Mouse (Mus musculus) intestine, embryonic 16.5 days (tissue): ENCODE results near the gene Cabp4. TPM values are rescaled to one million over a fixed set of nuclear protein-coding genes. Genes with fewer than 3 reads are reported as not detected.

ENCODE experiments used
- ATAC-seq: fragments of 200-750 bp; cut with Nextera tagmentation; 2 replicates; pipeline ENCODE4 v1.8.0; 2017; ENCODE audit warnings: moderate TSS enrichment, moderate library complexity
- H3K27ac ChIP-seq: fragments of 300-500 bp; sonication (generic); 2 replicates; pipeline ENCODE4 v1.5.1; 2014; ENCODE audit warnings: mild to moderate bottlenecking, low read length
- H3K27me3 ChIP-seq: fragments of 300-500 bp; sonication (generic); replicated peaks from 2 replicates; pipeline ENCODE4 v1.6.1; 2014; ENCODE audit warnings: low read length, control low read depth, mixed read lengths; ENCODE audit not compliant: control insufficient read depth, insufficient read depth
- H3K36me3 ChIP-seq: fragments of 300-500 bp; sonication (generic); 2 replicates; pipeline ENCODE4 v1.6.1; 2014; ENCODE audit warnings: low read length, control low read depth; ENCODE audit not compliant: control insufficient read depth, insufficient read depth
- H3K4me1 ChIP-seq: fragments of 300-500 bp; sonication (generic); 2 replicates; pipeline ENCODE4 v1.6.1; 2014; ENCODE audit warnings: low read length, control low read depth, mixed read lengths; ENCODE audit not compliant: control insufficient read depth, insufficient read depth
- H3K4me2 ChIP-seq: fragments of 300-500 bp; sonication (generic); 2 replicates; pipeline ENCODE4 v1.6.1; 2014; ENCODE audit warnings: low read depth, low read length, control low read depth
- H3K4me3 ChIP-seq: fragments of 300-500 bp; sonication (generic); 2 replicates; pipeline ENCODE4 v1.5.1; 2014; ENCODE audit warnings: mild to moderate bottlenecking, low read length
- H3K9ac ChIP-seq: fragments of 300-500 bp; sonication (generic); 2 replicates; pipeline ENCODE4 v1.6.1; 2014; ENCODE audit warnings: low read depth, low read length
- H3K9me3 ChIP-seq: fragments of 300-500 bp; sonication (generic); 2 replicates; pipeline ENCODE4 v1.6.1; 2016; ENCODE audit warnings: low read length, control low read depth; ENCODE audit not compliant: control insufficient read depth
- WGBS: fragments of 180-500 bp; shearing (Covaris S2); extraction: QIAGEN DNeasy Blood & Tissue Kit; methylation state at CpG from one replicate; pipeline ENCODE4 v1.1.7; 2014; 5-methylcytosine and 5-hydroxymethylcytosine counted together
- polyA plus RNA-seq: library from polyadenylated mRNA; unstranded; fragments of >200 nt; fragmentation: Nextera tagmentation; extraction: Ambion mirVana; gene quantifications from 2 replicates; pipeline ENCODE4 v1.2.1, GENCODE M21; 2015

Gene Cabp4
- polyA plus RNA-seq, 1 experiment from 2014 or later: 0.11 TPM

DNA sequence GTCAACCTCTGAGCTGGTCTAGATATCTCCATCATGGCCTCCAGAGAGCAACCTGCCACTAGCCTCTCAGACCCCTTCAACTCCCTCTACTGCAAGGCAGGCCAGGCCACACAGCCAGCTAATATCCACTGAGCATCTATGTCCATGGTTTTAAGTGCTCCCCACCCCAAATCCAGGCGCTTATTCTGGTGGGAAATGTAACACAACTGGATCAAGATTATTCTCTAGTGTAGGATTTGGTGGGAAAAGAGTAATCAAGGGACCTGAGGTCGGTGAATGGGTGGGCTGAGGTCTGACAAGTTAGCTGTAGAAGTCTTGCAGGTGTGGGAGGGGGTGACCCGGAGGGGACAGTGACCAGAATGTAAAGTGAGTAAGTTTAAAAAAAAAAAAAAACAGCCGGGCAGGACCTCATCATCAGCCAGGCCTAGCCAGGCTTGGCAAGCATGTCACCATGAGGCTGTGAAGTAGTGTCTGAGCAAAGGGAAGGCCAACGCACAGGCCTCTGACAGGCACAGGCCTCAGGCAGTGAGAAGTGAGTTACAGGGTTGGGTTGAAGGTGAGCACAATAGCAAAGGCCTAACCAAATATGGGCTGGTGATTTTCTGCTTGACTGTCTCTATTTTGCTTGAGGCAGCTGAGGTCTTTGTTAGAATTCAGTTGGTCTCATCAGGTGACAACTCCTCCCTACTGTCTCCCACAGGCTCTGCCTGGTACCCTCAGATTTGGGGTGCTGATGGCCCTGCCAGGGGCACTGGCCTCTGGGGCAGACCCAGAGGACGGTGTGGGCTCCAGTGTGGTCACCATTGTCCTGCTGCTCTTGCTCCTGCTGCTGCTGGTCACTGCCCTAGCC is 11.6 kb upstream of the Cabp4 start:
- ATAC-seq: no peak
- Histone ChIP-seq H3K4me3 (no peak overlapping the region), H3K27ac (no peak overlapping the region), H3K4me2 (no peak overlapping the region), H3K36me3 (peaks cover 36% of the 10 kb centered on the region), H3K4me1 (peaks cover 7% of the 10 kb centered on the region; the same call in 1 of the 2 replicates), H3K9me3 (no peaks in the 10 kb centered on the region), H3K9ac (no peak overlapping the region), H3K27me3 (no peaks in the 10 kb centered on the region)
- WGBS: 73% methylated on average over 6 of the region's 6 CpGs

GRCm38 (mm10) chr19:4154437-4155222 is 10.8 kb upstream of the Cabp4 start:
- Histone ChIP-seq H3K27ac (no peak overlapping the region), H3K36me3 (peaks cover 37% of the 10 kb centered on the region), H3K27me3 (no peaks in the 10 kb centered on the region), H3K9ac (no peak overlapping the region), H3K9me3 (no peaks in the 10 kb centered on the region), H3K4me2 (no peak overlapping the region), H3K4me3 (no peak overlapping the region), H3K4me1 (peaks cover 15% of the 10 kb centered on the region)
- 77% methylated on average over 13 of the region's 13 CpGs for WGBS
- no peak for ATAC-seq

- H3K27me3 ChIP-seq: no peaks in the 10 kb centered on the region
- no peak for ATAC-seq
- H3K9me3 ChIP-seq: no peaks in the 10 kb centered on the region
- no peak within 1 kb of the TSS for H3K27ac ChIP-seq
- no peak within 1 kb of the TSS for H3K9ac ChIP-seq
- H3K4me2 ChIP-seq: no peak within 1 kb of the TSS
- H3K4me3 ChIP-seq: no peak within 1 kb of the TSS
- peaks cover 22% of the 10 kb centered on the region for H3K4me1 ChIP-seq
- WGBS: 64% methylated on average over 11 of the region's 11 CpGs
- peaks cover 30% of the 10 kb centered on the region for H3K36me3 ChIP-seq
Measured at GRCm38 (mm10) chr19:4153232-4153654, 9.4 kb upstream of the Cabp4 start, which contains the start of gene Ptprcap. Gene Ptprcap, plus strand, starts transcription at chr19:4153604.

- H3K4me1 ChIP-seq: peaks cover 22% of the 10 kb centered on the region
- H3K27me3 ChIP-seq: no peaks in the 10 kb centered on the region
- no peaks in the 10 kb centered on the region for H3K9me3 ChIP-seq
- 84% methylated on average over 8 of the region's 8 CpGs for WGBS
- H3K4me3 ChIP-seq: no peak overlapping the region
- H3K9ac ChIP-seq: no peak overlapping the region
- ATAC-seq: no peak
- H3K4me2 ChIP-seq: no peak overlapping the region
- H3K27ac ChIP-seq: no peak overlapping the region
- H3K36me3 ChIP-seq: peaks cover 29% of the 10 kb centered on the region
Measured at GRCm38 (mm10) chr19:4152445-4153231, 8.8 kb upstream of the Cabp4 start.

DNA sequence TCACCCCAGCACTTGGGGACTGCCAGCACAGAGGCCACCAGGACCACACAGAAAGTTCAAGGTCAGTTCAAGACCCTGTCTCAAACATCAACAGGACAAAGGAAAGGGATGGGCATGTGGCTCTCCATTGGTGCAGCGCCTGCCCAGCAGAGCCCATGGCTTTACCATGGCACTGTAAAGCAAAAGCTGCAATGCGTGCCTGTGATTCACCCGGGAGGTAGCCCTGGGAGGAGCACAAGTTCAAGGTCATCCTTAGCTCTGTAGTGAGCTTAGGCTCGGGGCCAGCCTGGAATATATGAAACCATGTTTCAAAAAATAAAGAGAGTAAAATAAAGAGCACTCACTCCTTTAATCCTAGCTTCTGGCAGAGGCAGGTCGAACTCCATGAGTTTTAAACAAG is 8.1 kb upstream of the Cabp4 start:
- Histone ChIP-seq H3K4me2 (no peak overlapping the region), H3K36me3 (peaks cover 22% of the 10 kb centered on the region), H3K27me3 (no peaks in the 10 kb centered on the region), H3K4me1 (peaks cover 22% of the 10 kb centered on the region), H3K27ac (no peak overlapping the region), H3K4me3 (no peak overlapping the region), H3K9me3 (no peaks in the 10 kb centered on the region), H3K9ac (no peak overlapping the region)
- WGBS: 88% methylated on average over 5 of the region's 5 CpGs
- no peak for ATAC-seq

DNA sequence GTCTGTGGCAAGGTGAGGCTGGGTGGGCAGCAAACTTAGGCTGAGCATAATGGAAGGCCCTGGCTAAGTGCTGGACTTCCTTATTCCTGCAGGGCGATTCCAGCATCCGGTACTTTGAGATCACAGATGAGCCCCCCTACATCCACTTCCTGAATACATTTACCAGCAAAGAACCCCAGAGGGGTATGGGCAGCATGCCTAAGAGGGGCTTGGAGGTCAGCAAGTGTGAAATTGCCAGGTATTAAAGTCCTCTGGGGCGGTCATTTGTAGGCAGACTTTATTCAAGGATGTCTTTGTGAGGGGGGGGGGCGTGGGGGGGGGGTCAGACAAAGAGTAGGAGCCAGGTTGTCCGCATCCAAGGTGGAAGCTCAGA is 7.6 kb upstream of the Cabp4 start:
- WGBS: 75% methylated on average over 5 of the region's 5 CpGs

DNA sequence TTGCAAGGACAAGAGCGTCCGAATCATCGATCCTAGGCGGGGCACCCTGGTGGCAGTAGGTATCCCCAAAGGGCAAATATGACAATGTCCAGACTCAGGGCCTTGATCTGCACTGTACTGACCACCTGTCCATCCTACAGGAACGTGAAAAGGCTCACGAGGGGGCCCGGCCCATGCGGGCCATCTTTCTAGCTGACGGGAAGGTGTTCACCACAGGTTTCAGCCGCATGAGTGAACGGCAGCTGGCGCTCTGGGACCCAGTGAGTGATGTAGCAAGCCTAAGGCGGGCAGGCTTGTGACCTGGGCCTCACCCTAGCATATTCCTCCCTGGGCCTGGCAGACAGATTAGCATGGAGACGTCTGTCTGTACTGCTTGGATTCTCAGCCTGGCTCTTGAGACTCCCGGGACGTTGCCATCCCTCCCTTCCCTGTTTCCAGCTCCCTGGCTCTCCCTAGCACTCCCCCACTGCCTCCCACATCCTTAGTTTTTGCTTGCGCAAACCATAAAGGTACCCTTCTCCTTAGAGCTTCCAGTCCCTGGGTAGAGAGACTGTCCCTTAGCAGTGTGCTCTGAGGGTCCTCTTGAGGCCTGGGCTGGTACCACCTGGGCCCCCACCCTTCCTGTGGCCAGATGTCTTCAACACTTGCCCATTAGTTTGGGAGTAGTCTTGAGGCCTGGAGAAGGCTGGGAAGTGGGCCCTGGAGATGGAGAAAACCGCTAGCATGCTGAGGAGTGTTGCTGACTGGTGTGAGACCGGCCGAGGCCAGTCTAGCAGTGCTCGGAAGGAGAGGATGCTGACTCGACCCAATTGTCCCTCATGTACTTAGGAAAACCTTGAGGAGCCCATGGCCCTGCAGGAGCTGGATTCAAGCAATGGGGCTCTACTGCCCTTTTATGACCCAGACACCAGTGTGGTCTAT is 7.0 kb upstream of the Cabp4 start:
- no peaks in the 10 kb centered on the region for H3K27me3 ChIP-seq
- H3K4me2 ChIP-seq: no peak overlapping the region
- H3K4me1 ChIP-seq: peaks cover 22% of the 10 kb centered on the region
- peaks cover 20% of the 10 kb centered on the region for H3K36me3 ChIP-seq
- H3K9ac ChIP-seq: 0 out of 2 replicates have a peak overlapping the region, but pooled peaks have one; percentile 21
- no peak for ATAC-seq
- H3K4me3 ChIP-seq: no peak overlapping the region
- no peaks in the 10 kb centered on the region for H3K9me3 ChIP-seq
- 89% methylated on average over 22 of the region's 22 CpGs for WGBS
- no peak overlapping the region for H3K27ac ChIP-seq

More for the DNA sequence above, 7.6 kb upstream of the Cabp4 start:
- H3K9me3 ChIP-seq: no peaks in the 10 kb centered on the region
- no peak overlapping the region for H3K4me3 ChIP-seq
- H3K4me1 ChIP-seq: peaks cover 22% of the 10 kb centered on the region
- H3K4me2 ChIP-seq: no peak overlapping the region
- H3K36me3 ChIP-seq: peaks cover 22% of the 10 kb centered on the region
- H3K27ac ChIP-seq: no peak overlapping the region
- H3K9ac ChIP-seq: no peak overlapping the region
- no peak for ATAC-seq
- no peaks in the 10 kb centered on the region for H3K27me3 ChIP-seq

- Histone ChIP-seq H3K36me3 (peaks cover 18% of the 10 kb centered on the region), H3K4me1 (peaks cover 22% of the 10 kb centered on the region), H3K27me3 (no peaks in the 10 kb centered on the region), H3K4me2 (peak overlapping the region; percentile 84), H3K9ac (peak overlapping the region; percentile 95), H3K9me3 (no peaks in the 10 kb centered on the region), H3K4me3 (peak overlapping the region; percentile 82; the same call in 1 of the 2 replicates), H3K27ac (no peak overlapping the region)
- 92% methylated on average over 17 of the region's 17 CpGs for WGBS
- ATAC-seq: no peak
Measured at GRCm38 (mm10) chr19:4149764-4150461, 6.1 kb upstream of the Cabp4 start.
